Mouse (Mus musculus): Measurements from ENCODE around the gene Oasl2. TPM values are rescaled to one million over a fixed set of nuclear protein-coding genes. Genes with fewer than 3 reads are reported as not detected.
"Not testable (repeated sequence)": the region's sequence is repeated elsewhere in the genome, so short reads cannot be mapped to it uniquely, and the experiment has no call there.

The Oasl2 gene
- polyA plus RNA-seq, 3 experiments from 2014 or later = 8.4 to 15.2 (median 12.1) TPM

DNA sequence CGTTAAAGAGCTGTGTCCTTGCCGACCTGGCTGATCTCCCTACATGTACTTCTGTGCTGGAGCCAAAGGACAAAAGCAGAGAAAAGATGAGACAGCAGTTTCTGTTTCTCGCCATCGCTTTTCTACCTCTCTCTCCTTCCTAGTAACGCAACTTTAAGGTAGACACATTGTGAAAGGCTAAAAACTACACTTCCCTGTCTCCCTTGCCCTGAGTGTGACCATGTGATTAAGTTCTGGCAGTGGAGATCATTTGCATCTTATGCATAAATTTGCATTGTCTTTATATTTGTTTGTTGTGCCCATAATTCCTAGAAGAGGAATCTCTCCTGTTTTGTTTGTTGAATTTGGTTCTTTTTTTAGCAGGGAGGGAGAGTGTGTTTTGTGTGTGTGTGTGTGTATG, 19.1 kb downstream of the Oasl2 start:
- ATAC-seq = no peak

DNA sequence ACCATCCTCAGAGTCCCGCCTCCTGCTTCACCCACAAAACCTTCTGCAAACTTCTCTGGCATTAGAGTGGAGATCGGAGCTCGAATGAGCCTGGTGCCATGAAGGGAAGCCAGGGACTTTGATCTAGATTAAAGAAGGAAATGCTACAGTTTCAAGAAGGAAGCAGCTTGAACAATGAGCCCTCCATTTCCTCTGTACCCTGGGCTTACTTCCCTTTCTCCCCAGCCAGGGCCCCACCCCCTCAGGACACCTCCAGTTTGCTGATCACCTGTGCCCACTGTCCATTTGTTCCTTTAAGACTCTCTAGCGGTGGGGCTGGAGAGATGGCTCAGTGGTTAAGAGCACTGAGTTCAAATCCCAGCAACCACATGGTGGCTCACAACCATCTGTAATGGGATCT, 20.0 kb downstream of the Oasl2 start:
- no peak for ATAC-seq

DNA sequence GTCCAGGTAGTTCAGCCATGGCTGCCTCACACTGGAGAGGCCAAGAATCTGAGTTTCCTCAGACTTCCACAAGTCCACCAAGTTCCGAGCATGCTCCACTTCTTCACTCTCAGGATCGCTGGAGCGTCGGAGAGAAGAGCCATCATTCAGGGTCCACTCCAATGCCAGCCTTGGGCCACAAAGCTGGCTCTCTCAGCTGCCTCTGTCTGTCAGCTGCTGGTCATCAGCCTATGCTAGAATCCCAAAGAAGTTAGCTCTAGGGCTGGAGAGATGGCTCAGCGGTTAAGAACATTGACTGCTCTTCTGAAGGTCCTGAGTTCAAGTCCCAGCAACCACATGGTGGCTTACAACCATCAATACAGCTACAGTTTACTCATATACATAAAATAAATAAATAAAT, 20.6 kb downstream of the Oasl2 start:
- ATAC-seq = not testable (repeated sequence)

DNA sequence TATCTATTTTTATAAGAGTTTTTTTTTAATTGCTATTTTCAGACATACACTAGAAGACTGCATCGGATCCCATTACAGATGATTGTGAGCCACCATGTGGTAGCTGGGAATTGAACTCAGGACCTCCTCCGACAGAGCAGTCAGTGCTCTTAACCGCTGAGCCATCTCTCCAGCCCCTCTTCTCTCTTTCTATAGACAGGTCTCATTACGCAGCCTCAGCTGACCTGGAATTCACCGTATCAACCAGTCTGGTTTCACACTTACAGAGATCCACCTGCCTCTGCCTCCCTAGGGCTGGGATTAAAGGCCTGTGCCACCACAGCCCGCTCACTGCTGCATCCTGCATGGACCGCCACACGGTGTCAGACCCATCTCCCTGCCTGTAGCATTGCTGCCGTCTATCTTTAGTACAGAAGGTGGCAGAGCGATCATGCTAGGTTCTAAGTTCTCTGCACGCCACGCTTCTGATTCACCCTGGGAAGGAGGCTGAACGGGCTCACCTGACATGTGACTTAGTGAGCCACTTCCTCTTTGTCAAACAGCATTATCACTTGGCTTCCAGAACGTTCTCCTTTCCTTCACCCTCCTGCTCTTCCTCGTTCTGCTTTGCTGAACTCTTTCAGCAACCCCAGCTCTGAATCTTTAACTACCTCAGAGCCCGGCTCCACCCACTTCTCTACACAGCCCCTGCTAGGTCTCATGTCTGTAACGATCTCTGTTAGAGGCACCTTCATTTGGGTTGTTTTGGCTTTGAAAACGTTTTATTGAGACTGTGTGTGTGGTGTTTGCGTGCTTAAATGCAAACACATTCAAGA, 25.0 kb downstream of the Oasl2 start:
- peak; percentile 91 for ATAC-seq

DNA sequence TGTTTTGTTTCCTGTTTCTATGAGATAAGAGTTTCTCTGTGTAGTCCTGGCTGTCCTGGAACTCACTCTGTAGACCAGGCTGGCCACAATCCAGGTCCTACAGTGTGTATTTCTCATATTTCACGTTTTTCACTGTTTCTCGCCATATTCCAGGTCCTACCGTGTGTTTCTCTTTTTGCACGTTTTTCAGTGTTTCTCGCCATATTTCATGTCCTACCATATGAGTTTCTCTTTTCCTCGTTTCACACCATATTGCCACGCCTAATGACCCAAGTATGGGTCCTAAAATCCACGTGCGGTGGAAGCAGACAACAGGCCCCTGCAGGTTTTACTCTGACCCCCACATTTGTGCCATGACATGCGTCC, 25.6 kb downstream of the Oasl2 start:
- ATAC-seq = no peak

DNA sequence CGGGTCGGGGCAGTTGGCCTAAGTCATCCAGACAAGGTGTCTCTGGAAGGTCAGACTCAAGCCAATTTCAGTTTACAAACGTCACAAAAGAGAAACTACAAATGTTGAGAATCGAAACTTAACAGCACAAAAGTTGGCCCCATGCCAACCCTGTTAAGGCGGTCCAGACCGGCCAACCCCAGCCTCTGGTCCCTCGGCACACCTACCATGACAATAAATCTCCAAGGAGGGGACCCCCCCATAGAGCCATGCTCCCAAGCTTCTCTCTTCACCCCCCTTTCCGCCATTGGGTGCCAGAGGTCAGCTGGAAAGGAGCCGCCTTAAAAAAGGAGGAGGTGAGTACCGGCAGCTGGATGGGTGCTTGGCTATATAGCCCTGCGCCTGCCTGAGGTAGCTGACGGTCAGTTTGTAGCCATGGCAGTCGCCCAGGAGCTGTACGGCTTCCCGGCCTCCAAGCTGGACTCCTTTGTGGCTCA, 26.3 kb downstream of the Oasl2 start, which contains the start of gene Oasl1:
Gene Oasl1 (plus strand): TSS at position 243 of the 476 bp plus-strand sequence.
- ATAC-seq = no peak

DNA sequence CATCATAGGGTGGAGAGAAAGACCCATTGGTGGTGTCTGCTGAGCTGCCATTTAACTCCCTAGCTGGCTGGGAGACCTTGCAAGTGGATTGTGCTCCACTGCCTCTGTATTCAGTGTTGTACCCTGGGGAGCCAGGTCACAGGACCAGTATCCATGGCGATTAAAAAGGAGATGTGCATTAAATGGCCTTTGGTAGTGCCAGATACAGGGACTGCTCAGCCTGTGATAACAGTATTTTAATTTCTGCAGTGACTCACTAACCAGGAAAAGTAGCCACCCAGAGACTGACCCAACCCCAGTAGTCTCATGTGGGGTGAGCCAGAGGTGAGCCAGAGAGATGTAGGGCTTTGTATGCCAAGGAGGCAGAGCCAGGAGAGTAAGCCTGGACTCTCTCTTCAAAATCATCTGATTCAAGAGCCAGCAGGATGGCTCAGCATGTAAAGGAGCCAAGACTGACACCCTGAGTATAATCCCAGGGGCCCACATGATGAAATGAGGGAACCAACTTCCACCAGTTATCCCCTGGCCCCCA, 29.5 kb downstream of the Oasl2 start:
- no peak for ATAC-seq

DNA sequence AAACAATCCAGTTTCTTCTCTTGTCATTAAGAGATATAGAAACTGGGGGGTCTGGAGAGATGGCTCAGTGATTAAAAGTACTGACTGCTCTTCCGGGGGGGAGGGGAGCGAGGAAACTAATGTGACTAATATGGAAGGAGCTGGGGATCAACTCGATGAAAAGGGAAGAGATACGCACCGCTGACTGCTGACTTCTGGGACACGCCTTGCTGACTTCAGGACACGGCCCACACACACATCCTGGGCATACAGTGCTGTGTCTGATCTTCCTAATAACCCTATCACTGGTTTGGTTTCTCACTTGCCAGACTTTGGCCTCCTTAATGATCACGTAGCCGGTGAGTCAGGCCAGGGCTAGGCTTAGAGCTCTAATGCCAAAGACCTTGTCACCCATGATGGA, 30.0 kb downstream of the Oasl2 start:
- ATAC-seq = no peak

DNA sequence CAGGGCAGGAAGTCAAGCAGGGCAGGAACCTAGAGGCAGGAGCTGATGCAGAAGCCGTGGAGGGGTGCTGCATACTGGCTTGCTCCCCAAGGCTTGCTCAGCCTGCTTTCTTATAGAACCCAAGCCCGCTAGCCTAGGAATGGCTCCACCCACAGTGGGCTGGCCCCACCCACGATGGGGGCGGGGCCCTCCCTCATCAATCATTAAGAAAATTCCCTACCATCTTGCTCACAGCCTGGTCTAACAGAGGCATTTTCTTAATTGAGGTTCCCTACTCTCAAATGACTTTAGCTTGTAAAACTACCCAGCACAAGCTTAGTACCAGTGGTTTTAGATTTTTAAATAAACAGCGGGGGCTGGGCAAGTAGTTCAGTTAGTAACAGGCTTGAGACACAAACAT, 34.9 kb downstream of the Oasl2 start:
- ATAC-seq = no peak

DNA sequence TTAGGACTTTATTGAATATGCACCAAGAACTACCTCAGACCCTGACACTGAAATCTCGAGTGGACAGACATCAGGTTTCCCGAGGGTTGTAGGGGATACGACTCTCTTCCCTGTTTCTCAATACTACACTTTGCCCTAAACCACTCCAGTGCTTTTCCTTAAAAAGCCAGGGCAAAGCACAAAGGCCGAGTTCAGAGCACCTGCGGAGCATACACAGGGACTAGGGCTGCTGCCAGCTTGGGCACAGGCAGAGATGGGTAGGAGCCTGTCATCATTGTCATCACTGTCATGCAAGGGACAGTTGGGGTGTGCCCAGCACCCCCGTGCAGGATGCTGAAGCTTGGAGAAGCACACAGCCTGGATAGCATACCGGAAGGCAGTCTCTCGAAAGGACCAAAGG, 36.5 kb downstream of the Oasl2 start:
- no peak for ATAC-seq

DNA sequence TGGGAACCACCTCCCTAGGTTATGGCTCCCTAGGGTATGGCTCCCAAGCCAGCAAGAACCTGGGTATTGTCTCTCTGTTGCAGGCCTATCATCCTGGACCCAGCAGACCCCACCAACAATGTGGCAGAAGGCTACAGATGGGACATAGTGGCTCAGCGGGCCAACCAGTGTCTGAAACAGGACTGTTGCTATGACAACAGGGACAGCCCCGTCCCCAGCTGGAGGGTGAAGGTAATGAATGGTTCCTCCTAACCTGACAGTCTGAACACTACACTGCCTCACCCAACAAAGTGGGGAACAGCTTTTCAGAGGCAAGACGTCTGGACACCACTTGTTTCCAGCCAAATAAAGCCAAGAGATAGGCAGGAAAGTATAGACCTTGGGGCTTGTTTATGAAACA, 39.1 kb downstream of the Oasl2 start:
- no peak for ATAC-seq

DNA sequence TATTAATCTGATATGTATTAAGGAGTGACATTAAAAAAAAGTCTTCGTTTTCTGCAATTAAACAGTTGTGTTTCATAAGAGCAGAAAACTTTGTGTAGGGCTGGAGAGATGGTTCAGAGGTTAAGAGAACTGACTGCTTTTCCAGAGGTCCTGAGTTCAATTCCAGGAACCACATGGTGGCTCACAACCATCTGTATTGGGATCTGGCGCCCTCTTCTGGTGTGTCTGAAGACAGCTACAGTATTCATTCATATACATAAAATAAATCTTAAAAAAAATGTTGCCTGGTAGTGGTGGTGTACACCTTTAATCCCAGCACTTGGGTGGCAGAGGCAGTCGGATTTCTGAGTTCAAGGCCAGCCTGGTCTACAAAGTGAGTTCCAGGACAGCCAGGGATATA, 44.4 kb downstream of the Oasl2 start:
- ATAC-seq = not testable (repeated sequence)

DNA sequence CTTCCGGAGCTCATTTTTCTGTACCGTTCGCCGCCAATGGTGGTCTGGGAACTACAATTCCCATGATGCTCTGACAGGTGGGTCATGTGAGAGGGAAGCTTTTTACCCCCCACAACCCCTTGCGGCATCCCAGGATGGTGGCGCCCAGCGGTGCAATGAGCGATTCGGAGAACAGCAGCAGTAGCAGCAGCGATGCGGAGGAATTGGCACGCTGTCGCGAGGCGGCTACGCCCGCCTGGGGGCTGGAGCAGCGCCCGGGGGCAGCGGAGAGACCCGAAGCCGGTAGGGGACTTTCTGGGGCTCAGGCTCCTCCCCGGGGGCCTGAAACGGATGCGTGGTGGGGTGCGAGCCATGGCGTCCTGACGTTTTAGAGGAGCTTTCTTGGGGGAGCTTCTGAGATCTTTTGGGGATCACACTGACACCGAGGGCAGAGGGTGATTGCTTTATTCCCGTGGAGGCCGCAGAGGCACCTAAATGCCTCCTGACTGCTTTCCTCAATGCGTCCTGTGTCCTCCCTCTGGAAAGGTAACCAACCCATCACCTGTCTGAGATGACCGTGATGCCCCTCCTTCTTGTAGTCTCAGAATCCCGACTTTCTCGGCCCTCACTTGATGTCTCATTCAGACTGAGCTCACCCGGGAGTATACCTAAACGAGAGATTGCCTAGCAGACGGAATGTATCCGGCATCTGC, 45.5 kb downstream of the Oasl2 start, which contains the start of gene 2210016L21Rik:
Gene 2210016L21Rik (plus strand): TSS at position 85 of the 692 bp plus-strand sequence.
- peak; percentile 99 for ATAC-seq

DNA sequence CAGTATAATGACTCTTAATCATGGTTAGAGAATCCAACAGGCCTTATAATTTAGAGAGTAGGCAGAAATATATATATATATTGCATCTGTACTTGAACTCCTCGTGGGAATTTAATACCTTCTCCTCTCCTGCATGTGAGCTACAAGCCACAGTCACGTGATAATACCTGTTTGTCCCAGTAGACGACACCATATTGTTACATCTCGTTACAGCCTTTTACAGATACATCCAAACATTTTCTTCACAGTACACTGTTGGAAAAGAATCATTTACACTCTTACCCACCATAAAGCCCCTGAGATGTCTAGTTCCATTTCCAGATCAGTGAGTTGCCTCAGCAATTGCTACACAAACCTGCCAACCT, 46.0 kb downstream of the Oasl2 start:
- ATAC-seq = no peak

DNA sequence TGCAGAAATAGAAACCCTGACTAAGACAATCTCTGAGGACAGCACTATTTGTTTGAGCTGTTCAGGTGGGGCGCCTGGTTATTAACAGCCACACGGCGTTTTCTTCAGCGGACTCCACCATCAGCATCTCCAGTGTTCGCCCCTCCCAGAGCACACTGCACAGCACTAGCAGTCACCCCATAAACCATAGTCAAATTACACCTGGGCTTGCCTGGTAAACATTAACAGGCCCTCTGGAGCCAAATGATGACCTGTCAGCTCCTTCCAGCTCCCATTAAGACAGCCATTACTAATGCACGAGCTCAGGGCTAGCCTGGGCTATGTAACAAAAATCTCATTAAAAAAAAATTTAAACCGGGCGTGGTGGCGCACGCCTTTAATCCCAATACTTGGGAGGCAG, 48.3 kb downstream of the Oasl2 start:
- no peak for ATAC-seq

DNA sequence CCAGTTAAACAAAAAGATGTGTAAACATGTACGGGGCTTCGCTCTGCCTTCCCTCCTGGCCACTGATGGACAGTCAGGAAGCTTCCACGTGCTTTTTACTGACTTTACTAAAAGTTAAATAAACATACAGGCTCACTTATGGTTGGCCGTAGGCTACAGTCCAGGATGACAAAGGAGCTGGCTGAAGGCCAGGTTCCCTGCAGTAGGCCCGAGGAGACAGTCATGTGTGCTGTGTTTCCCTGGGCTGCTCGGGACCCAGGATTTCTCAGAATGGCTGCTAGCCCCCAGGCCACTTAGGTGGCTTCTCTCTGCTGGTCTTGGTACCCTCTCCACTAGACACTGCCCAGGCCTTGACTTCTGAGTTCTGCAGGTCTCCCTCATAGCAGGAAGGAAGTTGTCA, 52.2 kb downstream of the Oasl2 start:
- ATAC-seq = no peak

DNA sequence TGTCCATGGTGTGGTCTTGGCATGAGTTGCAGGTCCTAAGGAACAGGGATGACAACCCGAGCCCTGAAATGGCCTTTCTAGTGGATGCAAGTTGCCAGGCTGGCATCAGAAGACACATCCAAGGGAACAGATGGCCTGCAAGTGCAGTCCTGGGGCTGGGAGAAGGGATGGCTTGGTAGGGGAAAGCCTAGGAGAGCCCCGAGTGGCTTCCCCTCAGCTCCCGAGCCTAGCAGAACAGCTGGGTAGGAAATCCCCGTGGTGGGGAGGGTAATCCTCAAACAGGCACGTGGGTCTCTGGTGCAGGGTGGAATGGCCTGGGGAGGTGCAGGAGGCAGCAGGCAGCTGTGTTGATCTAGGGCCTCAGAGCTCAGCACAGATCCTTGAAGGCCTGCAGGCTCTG, 52.6 kb downstream of the Oasl2 start:
- ATAC-seq = no peak

DNA sequence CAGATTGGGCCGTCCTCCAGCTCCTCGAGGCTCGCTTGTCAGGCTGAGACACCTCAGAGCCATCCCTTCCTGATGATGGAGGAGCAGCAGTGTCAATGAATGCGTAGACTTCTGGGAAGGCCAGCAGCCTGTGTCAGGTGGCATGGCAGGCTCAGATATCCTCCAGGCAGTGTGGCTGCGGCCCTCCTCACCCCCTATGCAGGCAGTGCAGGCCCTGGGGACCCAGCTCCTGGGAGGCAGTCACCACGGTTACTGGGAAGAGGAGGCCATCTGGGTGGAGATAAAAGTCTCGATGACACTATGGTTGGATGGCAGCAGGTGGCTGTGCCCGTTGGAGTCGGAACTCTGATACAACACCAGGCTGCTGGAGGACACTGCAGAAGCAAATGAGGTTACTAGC, 53.1 kb downstream of the Oasl2 start:
- no peak for ATAC-seq

DNA sequence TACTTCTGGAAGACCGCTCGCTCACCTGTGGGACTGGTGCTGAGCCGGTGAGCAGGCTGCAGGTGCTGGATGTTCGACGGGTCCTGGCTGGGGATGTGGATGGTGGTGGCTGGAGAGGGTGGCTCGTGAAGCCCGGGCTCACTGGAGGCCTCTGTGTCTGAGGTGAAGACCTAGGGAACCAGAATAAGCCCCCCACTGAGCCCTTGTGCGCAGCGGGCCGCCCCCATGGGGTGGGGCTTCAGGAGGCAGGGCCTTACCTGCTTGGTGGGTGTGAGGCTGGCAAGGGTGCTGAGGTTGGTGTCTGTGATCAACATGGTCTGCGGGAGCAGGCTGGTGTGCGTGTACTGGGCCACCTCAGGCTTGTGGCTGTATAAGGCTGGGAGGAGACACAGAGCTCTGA, 53.9 kb downstream of the Oasl2 start:
- ATAC-seq = no peak

DNA sequence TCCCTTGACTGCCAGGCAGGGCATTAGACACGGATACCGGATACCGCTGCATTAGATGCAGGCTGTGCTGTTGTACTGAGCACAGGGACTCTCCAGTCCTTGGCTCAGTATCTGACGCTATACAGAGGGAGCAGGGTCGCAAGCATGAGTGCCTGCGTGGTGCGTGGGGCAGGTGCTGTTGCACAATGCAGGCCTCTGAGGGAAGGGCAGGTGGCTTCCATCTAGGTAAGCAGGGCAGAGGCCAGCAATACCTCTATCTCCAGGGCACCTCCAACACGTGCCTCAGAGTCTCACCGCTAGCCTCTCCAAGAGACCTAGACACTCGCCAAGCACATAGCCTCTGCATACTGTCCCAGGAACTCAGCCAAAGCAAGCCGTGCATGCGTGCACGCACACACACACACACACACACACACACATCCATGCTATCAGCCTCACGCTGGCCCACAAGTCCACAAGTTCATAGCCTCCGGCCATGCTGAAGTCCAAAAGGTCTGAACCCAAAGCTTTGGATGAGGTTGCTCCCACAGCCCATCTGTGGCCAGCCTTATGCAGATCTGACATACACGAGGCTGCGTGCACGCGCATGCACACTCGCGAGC, 54.6 kb downstream of the Oasl2 start:
- ATAC-seq = no peak

DNA sequence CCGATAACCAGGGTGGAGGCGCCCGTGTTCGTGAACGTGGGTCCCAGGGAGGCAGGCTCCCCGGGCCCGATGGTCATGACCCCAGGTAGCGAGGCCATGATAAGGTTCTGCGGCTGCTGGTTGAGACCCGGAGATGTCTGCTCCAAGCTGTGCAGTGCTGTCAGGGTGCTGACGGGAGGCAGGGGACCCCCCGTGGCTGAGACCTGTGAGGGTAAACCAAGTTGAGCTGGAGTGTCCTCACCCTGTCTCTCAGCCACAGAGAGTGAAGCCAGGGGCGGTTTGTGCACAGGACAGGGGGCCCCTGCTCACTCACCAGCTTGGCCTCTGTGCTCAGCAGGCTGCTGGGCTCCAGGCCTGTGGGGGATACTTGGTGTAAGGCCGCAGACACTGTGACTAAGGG, 56.6 kb downstream of the Oasl2 start:
- ATAC-seq = no peak

DNA sequence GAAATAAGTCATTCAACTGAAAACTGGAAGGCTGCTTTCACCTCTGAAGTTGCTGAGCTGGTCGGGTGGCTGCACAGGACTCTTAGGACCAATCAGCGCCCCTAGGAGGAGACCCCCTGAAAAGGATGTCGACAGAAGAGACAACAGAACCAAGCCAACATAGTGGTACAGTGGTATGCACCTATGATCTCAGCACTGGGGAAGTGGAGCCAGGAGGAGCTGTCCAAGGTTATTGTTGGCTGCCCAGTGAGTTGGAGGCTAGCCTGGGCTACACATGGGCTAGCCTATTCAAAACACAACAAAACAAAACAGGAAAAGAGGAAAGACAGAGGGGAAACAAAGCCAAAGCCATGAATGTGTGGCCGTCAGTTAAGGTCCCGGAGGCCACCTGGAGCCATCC, 61.3 kb downstream of the Oasl2 start:
- ATAC-seq = no peak

Data from inflammation-experienced regulatory T-cells, adult 6 months (primary cell).